Mouse (Mus musculus): ENCODE measurements around the gene Olfml2a. TPM values are rescaled to one million over a fixed set of nuclear protein-coding genes. Genes with fewer than 3 reads are reported as not detected.

The Olfml2a gene
- polyA plus RNA-seq, 1 experiment from 2014 or later: 3.5 TPM

DNA sequence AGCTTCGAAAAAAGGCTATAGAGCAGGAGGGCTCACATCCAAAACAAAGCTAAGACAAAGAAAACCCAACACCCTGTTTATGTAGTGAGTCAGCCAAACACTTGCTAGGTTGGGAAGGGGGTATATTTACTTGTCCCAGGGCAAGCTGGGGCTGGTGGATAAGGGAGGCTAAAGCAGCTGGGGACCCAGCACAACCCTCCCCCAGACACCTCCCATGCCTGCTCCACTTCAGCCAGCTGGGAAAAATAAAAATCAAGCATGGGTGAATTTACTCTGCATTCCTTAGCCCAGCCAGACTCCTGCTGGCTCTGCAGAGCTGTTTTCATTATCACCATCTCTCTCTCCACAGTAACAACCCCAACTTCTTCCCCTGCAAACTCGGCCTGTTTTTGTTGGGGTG, 2.2 kb downstream of the Olfml2a start:
- peak; percentile 73 for ATAC-seq (ENCODE audit: insufficient number of reproducible peaks, insufficient read depth, low FRiP score, low read depth)
- WGBS: 15% methylated on average over 2 of the region's 2 CpGs
- Histone ChIP-seq H3K36me3 (ENCODE audit: control insufficient read depth, insufficient read depth, low read length) (no peaks in the 10 kb centered on the region), H3K27me3 (ENCODE audit: control insufficient read depth, insufficient read depth, low read length) (no peaks in the 10 kb centered on the region), H3K9ac (replicated peaks; ENCODE audit: low read depth, low read length) (no peak overlapping the region), H3K4me2 (replicated peaks; ENCODE audit: low read depth, low read length) (no peak overlapping the region), H3K4me3 (ENCODE audit: low read depth, low read length) (no peak overlapping the region), H3K9me3 (ENCODE audit: control insufficient read depth, low read depth, low read length) (no peaks in the 10 kb centered on the region), H3K4me1 (ENCODE audit: control insufficient read depth, insufficient read depth, low read length) (peaks cover 18% of the 10 kb centered on the region), H3K27ac (ENCODE audit: low read length) (peak overlapping the region; percentile 58; the same call in 1 of the 2 replicates)

- peaks cover 18% of the 10 kb centered on the region for H3K4me1 ChIP-seq (ENCODE audit: control insufficient read depth, insufficient read depth, low read length)
- no peak overlapping the region for H3K4me2 ChIP-seq (replicated peaks; ENCODE audit: low read depth, low read length)
- H3K4me3 ChIP-seq (ENCODE audit: low read depth, low read length): no peak overlapping the region
- H3K36me3 ChIP-seq (ENCODE audit: control insufficient read depth, insufficient read depth, low read length): no peaks in the 10 kb centered on the region
- H3K9ac ChIP-seq (replicated peaks; ENCODE audit: low read depth, low read length): no peak overlapping the region
- H3K27me3 ChIP-seq (ENCODE audit: control insufficient read depth, insufficient read depth, low read length): no peaks in the 10 kb centered on the region
- H3K27ac ChIP-seq (ENCODE audit: low read length): peak overlapping the region; percentile 58; the same call in 1 of the 2 replicates
- no peak for ATAC-seq (ENCODE audit: insufficient number of reproducible peaks, insufficient read depth, low FRiP score, low read depth)
- 56% methylated on average over 5 of the region's 5 CpGs for WGBS
- H3K9me3 ChIP-seq (ENCODE audit: control insufficient read depth, low read depth, low read length): no peaks in the 10 kb centered on the region
Observed at GRCm38 (mm10) chr2:38934936-38935335, 3.2 kb downstream of the Olfml2a start.

DNA sequence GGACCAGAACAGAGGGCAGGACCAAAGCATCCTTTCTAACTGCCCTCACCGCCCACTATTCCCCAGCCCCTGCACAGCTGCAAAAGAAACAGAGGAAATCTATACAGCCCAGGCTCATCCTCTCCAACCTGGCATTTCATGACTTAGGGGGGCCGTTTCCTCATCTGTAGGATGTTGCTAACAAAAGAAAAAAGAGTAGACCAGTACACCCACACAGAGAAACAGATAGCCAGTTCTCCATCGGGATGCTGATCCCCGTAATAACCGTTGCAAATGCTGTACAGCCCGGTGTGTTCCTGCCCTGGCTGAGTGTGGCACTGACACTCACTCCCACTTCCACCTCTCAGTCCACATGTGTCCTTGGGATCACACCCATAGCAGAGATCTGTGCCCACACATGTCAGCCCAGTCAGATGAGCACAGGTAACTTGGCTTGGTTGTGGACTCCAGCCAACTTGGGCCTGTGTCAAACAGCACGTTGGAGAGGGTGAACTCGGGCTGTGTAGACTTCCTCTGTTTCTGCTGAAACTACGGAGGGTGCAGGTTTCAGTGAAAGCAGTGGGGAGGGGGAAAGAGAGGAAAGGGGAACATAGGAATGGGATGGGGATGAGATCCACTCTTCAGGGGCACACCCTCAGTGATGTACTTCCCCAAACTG, 5.1 kb downstream of the Olfml2a start:
- Histone ChIP-seq H3K9me3 (ENCODE audit: control insufficient read depth, low read depth, low read length) (no peaks in the 10 kb centered on the region), H3K4me1 (ENCODE audit: control insufficient read depth, insufficient read depth, low read length) (peaks cover 12% of the 10 kb centered on the region; the same call in 1 of the 2 replicates), H3K36me3 (ENCODE audit: control insufficient read depth, insufficient read depth, low read length) (no peaks in the 10 kb centered on the region), H3K27ac (ENCODE audit: low read length) (no peak overlapping the region), H3K4me2 (replicated peaks; ENCODE audit: low read depth, low read length) (no peak overlapping the region), H3K4me3 (ENCODE audit: low read depth, low read length) (no peak overlapping the region), H3K9ac (replicated peaks; ENCODE audit: low read depth, low read length) (no peak overlapping the region), H3K27me3 (ENCODE audit: control insufficient read depth, insufficient read depth, low read length) (no peaks in the 10 kb centered on the region)
- no peak for ATAC-seq (ENCODE audit: insufficient number of reproducible peaks, insufficient read depth, low FRiP score, low read depth)
- 76% methylated on average over 9 of the region's 9 CpGs for whole genome bisulfite sequencing

GRCm38 (mm10) chr2:38937396-38937795, 5.6 kb downstream of the Olfml2a start:
- H3K27ac ChIP-seq (ENCODE audit: low read length): no peak overlapping the region
- ATAC-seq (ENCODE audit: insufficient number of reproducible peaks, insufficient read depth, low FRiP score, low read depth): no peak

GRCm38 (mm10) chr2:38938007-38938406, 6.2 kb downstream of the Olfml2a start:
- whole genome bisulfite sequencing: 72% methylated on average over 1 of the region's 1 CpGs
- no peak for ATAC-seq (ENCODE audit: insufficient number of reproducible peaks, insufficient read depth, low FRiP score, low read depth)
- Histone ChIP-seq H3K9me3 (ENCODE audit: control insufficient read depth, low read depth, low read length) (no peaks in the 10 kb centered on the region), H3K27ac (ENCODE audit: low read length) (no peak overlapping the region), H3K4me3 (ENCODE audit: low read depth, low read length) (no peak overlapping the region), H3K4me2 (replicated peaks; ENCODE audit: low read depth, low read length) (no peak overlapping the region), H3K9ac (replicated peaks; ENCODE audit: low read depth, low read length) (no peak overlapping the region), H3K27me3 (ENCODE audit: control insufficient read depth, insufficient read depth, low read length) (no peaks in the 10 kb centered on the region), H3K36me3 (ENCODE audit: control insufficient read depth, insufficient read depth, low read length) (no peaks in the 10 kb centered on the region), H3K4me1 (ENCODE audit: control insufficient read depth, insufficient read depth, low read length) (peaks cover 9% of the 10 kb centered on the region; the same call in 1 of the 2 replicates)

More at GRCm38 (mm10) chr2:38937396-38937795, 5.6 kb downstream of the Olfml2a start:
- Histone ChIP-seq H3K36me3 (ENCODE audit: control insufficient read depth, insufficient read depth, low read length) (no peaks in the 10 kb centered on the region), H3K9me3 (ENCODE audit: control insufficient read depth, low read depth, low read length) (no peaks in the 10 kb centered on the region), H3K4me2 (replicated peaks; ENCODE audit: low read depth, low read length) (no peak overlapping the region), H3K4me3 (ENCODE audit: low read depth, low read length) (no peak overlapping the region), H3K27me3 (ENCODE audit: control insufficient read depth, insufficient read depth, low read length) (no peaks in the 10 kb centered on the region), H3K9ac (replicated peaks; ENCODE audit: low read depth, low read length) (no peak overlapping the region), H3K4me1 (ENCODE audit: control insufficient read depth, insufficient read depth, low read length) (peaks cover 10% of the 10 kb centered on the region; the same call in 1 of the 2 replicates)
- 75% methylated on average over 3 of the region's 3 CpGs for WGBS

GRCm38 (mm10) chr2:38939047-38939446, 7.3 kb downstream of the Olfml2a start:
- no peaks in the 10 kb centered on the region for H3K36me3 ChIP-seq (ENCODE audit: control insufficient read depth, insufficient read depth, low read length)
- H3K4me3 ChIP-seq (ENCODE audit: low read depth, low read length): no peak overlapping the region
- H3K27me3 ChIP-seq (ENCODE audit: control insufficient read depth, insufficient read depth, low read length): no peaks in the 10 kb centered on the region
- H3K27ac ChIP-seq (ENCODE audit: low read length): no peak overlapping the region
- H3K9me3 ChIP-seq (ENCODE audit: control insufficient read depth, low read depth, low read length): no peaks in the 10 kb centered on the region
- no peak overlapping the region for H3K9ac ChIP-seq (replicated peaks; ENCODE audit: low read depth, low read length)
- no peak overlapping the region for H3K4me2 ChIP-seq (replicated peaks; ENCODE audit: low read depth, low read length)
- WGBS: 70% methylated on average over 2 of the region's 2 CpGs
- ATAC-seq (ENCODE audit: insufficient number of reproducible peaks, insufficient read depth, low FRiP score, low read depth): no peak
- peaks cover 9% of the 10 kb centered on the region; the same call in 1 of the 2 replicates for H3K4me1 ChIP-seq (ENCODE audit: control insufficient read depth, insufficient read depth, low read length)

- Histone ChIP-seq H3K27ac (ENCODE audit: low read length) (no peak overlapping the region), H3K9ac (replicated peaks; ENCODE audit: low read depth, low read length) (no peak overlapping the region), H3K4me1 (ENCODE audit: control insufficient read depth, insufficient read depth, low read length) (no peaks in the 10 kb centered on the region), H3K9me3 (ENCODE audit: control insufficient read depth, low read depth, low read length) (no peaks in the 10 kb centered on the region), H3K4me2 (replicated peaks; ENCODE audit: low read depth, low read length) (no peak overlapping the region), H3K36me3 (ENCODE audit: control insufficient read depth, insufficient read depth, low read length) (no peaks in the 10 kb centered on the region), H3K4me3 (ENCODE audit: low read depth, low read length) (no peak overlapping the region), H3K27me3 (ENCODE audit: control insufficient read depth, insufficient read depth, low read length) (no peaks in the 10 kb centered on the region)
- 83% methylated on average over 14 of the region's 14 CpGs for WGBS
- no peak for ATAC-seq (ENCODE audit: insufficient number of reproducible peaks, insufficient read depth, low FRiP score, low read depth)
Observed at GRCm38 (mm10) chr2:38941426-38941825, 9.6 kb downstream of the Olfml2a start.

DNA sequence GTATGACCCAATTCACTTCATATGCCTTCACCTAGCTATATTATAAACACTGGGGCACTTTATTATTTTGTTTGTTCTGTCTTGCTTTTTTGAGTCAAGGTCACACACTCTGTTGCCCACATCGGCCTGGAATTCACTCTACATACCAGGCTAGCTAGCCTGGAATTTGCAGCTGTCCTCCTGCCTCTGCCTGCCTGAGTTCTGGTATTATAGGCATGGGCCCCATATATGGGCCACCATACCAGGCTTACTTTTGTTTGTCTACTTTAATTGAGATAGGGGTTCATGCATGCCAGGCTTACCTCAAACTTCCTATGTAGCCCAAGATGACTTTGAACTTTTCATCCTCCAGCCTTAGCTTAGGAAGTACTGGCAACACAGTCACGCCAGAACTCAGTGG, 10.1 kb downstream of the Olfml2a start:
- WGBS: 81% methylated on average over 2 of the region's 2 CpGs
- no peaks in the 10 kb centered on the region for H3K4me1 ChIP-seq (ENCODE audit: control insufficient read depth, insufficient read depth, low read length)
- H3K9me3 ChIP-seq (ENCODE audit: control insufficient read depth, low read depth, low read length): no peaks in the 10 kb centered on the region
- ATAC-seq (ENCODE audit: insufficient number of reproducible peaks, insufficient read depth, low FRiP score, low read depth): no peak
- H3K36me3 ChIP-seq (ENCODE audit: control insufficient read depth, insufficient read depth, low read length): no peaks in the 10 kb centered on the region
- H3K4me2 ChIP-seq (replicated peaks; ENCODE audit: low read depth, low read length): no peak overlapping the region
- H3K4me3 ChIP-seq (ENCODE audit: low read depth, low read length): no peak overlapping the region
- H3K27me3 ChIP-seq (ENCODE audit: control insufficient read depth, insufficient read depth, low read length): no peaks in the 10 kb centered on the region
- no peak overlapping the region for H3K27ac ChIP-seq (ENCODE audit: low read length)
- H3K9ac ChIP-seq (replicated peaks; ENCODE audit: low read depth, low read length): no peak overlapping the region

GRCm38 (mm10) chr2:38943161-38943560, 11.4 kb downstream of the Olfml2a start:
- WGBS: 86% methylated on average over 5 of the region's 5 CpGs
- H3K4me1 ChIP-seq (ENCODE audit: control insufficient read depth, insufficient read depth, low read length): no peaks in the 10 kb centered on the region
- no peaks in the 10 kb centered on the region for H3K36me3 ChIP-seq (ENCODE audit: control insufficient read depth, insufficient read depth, low read length)
- H3K27ac ChIP-seq (ENCODE audit: low read length): no peak overlapping the region
- H3K4me3 ChIP-seq (ENCODE audit: low read depth, low read length): no peak overlapping the region
- H3K9me3 ChIP-seq (ENCODE audit: control insufficient read depth, low read depth, low read length): no peaks in the 10 kb centered on the region
- H3K27me3 ChIP-seq (ENCODE audit: control insufficient read depth, insufficient read depth, low read length): no peaks in the 10 kb centered on the region
- H3K4me2 ChIP-seq (replicated peaks; ENCODE audit: low read depth, low read length): no peak overlapping the region
- no peak for ATAC-seq (ENCODE audit: insufficient number of reproducible peaks, insufficient read depth, low FRiP score, low read depth)
- H3K9ac ChIP-seq (replicated peaks; ENCODE audit: low read depth, low read length): no peak overlapping the region

Data from stomach, embryonic 14.5 days (tissue).